Mouse (Mus musculus): ENCODE measurements around the gene Fibp. TPM values are rescaled to one million over a fixed set of nuclear protein-coding genes. Genes with fewer than 3 reads are reported as not detected.
A peak's percentile ranks its signal among the peaks of the same experiment; 100 is the strongest.

The Fibp gene
- polyA plus RNA-seq, 1 experiment = 143 TPM

GRCm38 (mm10) chr19:5425906-5426565 lies 34.4 kb upstream of the Fibp start:
- H3K27me3 ChIP-seq (ENCODE audit: control insufficient read depth, insufficient read depth, low read length) = no peaks in the 10 kb centered on the region
- H3K4me1 ChIP-seq (ENCODE audit: control insufficient read depth, insufficient read depth, insufficient read length, low read length) = peaks cover 17% of the 10 kb centered on the region
- H3K4me3 ChIP-seq (ENCODE audit: low read depth, low read length) = peak overlapping the region; percentile 79
- TF ChIP-seq CTCF (IDR thresholded peaks at IDR 0.05; ENCODE audit: extremely low read depth, insufficient read length, insufficient replicate concordance, low read depth, low read length) = no peak
- H3K36me3 ChIP-seq (ENCODE audit: control insufficient read depth, insufficient read depth, low read length) = peaks cover 24% of the 10 kb centered on the region
- peak overlapping the region; percentile 89; the same call in 1 of the 2 replicates for H3K27ac ChIP-seq (ENCODE audit: insufficient read depth, low read depth, low read length)
- WGBS = 77% methylated on average over 18 of the region's 18 CpGs

GRCm38 (mm10) chr19:5426640-5427290 lies 33.6 kb upstream of the Fibp start:
- WGBS = 86% methylated on average over 13 of the region's 13 CpGs
- Histone ChIP-seq H3K4me3 (ENCODE audit: low read depth, low read length) (no peak overlapping the region), H3K27ac (ENCODE audit: insufficient read depth, low read depth, low read length) (no peak overlapping the region), H3K36me3 (ENCODE audit: control insufficient read depth, insufficient read depth, low read length) (peaks cover 22% of the 10 kb centered on the region), H3K4me1 (ENCODE audit: control insufficient read depth, insufficient read depth, insufficient read length, low read length) (peaks cover 17% of the 10 kb centered on the region), H3K27me3 (ENCODE audit: control insufficient read depth, insufficient read depth, low read length) (no peaks in the 10 kb centered on the region)
- no peak for TF ChIP-seq CTCF (IDR thresholded peaks at IDR 0.05; ENCODE audit: extremely low read depth, insufficient read length, insufficient replicate concordance, low read depth, low read length)
- TF ChIP-seq POLR2A (IDR thresholded peaks at IDR 0.05; ENCODE audit: low read depth, low read length) = no peak

DNA sequence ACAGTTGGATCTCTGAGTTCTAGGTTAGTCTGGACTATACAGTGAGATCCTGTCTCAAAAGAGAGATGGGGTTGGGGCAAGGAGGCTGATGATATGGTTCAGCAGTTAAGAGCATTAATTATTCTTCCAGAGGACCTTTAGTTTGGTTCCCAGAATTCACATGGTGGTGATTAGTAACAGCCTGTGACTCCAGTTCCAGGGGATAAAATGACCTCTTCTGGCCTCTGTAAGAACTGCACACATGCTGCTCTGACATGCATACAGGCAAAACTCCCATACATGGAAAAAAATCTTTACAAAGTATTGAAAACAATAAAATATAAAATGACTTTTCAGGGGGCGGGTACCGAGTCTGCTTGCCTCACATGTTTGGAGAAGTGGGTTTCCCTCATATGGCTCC lies 32.3 kb upstream of the Fibp start:
- no peak overlapping the region for H3K4me3 ChIP-seq (ENCODE audit: low read depth, low read length)
- H3K27me3 ChIP-seq (ENCODE audit: control insufficient read depth, insufficient read depth, low read length) = no peaks in the 10 kb centered on the region
- H3K4me1 ChIP-seq (ENCODE audit: control insufficient read depth, insufficient read depth, insufficient read length, low read length) = peaks cover 17% of the 10 kb centered on the region
- peaks cover 11% of the 10 kb centered on the region; the same call in 1 of the 2 replicates for H3K36me3 ChIP-seq (ENCODE audit: control insufficient read depth, insufficient read depth, low read length)
- 87% methylated on average over 2 of the region's 2 CpGs for WGBS
- H3K27ac ChIP-seq (ENCODE audit: insufficient read depth, low read depth, low read length) = no peak overlapping the region
- no peak for TF ChIP-seq CTCF (IDR thresholded peaks at IDR 0.05; ENCODE audit: extremely low read depth, insufficient read length, insufficient replicate concordance, low read depth, low read length)
- no peak for TF ChIP-seq POLR2A (IDR thresholded peaks at IDR 0.05; ENCODE audit: low read depth, low read length)

DNA sequence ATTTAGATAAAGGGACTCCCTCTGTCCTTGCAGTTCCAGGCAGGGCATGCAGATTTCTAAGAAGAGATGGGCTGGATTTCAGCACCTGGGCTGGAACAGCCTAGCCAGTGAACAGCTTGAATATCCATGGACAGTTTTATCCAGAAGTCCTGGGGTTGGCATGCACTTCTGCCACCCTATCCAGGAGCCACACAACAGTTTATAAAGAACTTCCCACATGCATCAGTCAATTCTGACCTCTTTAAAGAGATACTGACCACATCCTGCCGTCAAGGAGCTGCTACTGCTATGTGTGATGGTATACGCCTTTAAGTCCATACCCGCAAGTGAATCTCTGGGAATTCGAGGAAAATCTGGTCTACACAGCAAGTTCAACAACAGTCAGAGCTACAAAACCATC lies 31.2 kb upstream of the Fibp start:
- Histone ChIP-seq H3K27me3 (ENCODE audit: control insufficient read depth, insufficient read depth, low read length) (no peaks in the 10 kb centered on the region), H3K4me1 (ENCODE audit: control insufficient read depth, insufficient read depth, insufficient read length, low read length) (peaks cover 20% of the 10 kb centered on the region), H3K4me3 (ENCODE audit: low read depth, low read length) (no peak overlapping the region), H3K36me3 (ENCODE audit: control insufficient read depth, insufficient read depth, low read length) (peaks cover 9% of the 10 kb centered on the region; the same call in 1 of the 2 replicates), H3K27ac (ENCODE audit: insufficient read depth, low read depth, low read length) (no peak overlapping the region)
- no peak for TF ChIP-seq POLR2A (IDR thresholded peaks at IDR 0.05; ENCODE audit: low read depth, low read length)
- TF ChIP-seq CTCF (IDR thresholded peaks at IDR 0.05; ENCODE audit: extremely low read depth, insufficient read length, insufficient replicate concordance, low read depth, low read length) = no peak
- WGBS = 73% methylated on average over 4 of the region's 4 CpGs

GRCm38 (mm10) chr19:5429806-5430205 lies 30.6 kb upstream of the Fibp start:
- H3K27ac ChIP-seq (ENCODE audit: insufficient read depth, low read depth, low read length) = no peak overlapping the region
- H3K4me3 ChIP-seq (ENCODE audit: low read depth, low read length) = no peak overlapping the region
- no peaks in the 10 kb centered on the region for H3K27me3 ChIP-seq (ENCODE audit: control insufficient read depth, insufficient read depth, low read length)
- peaks cover 20% of the 10 kb centered on the region for H3K4me1 ChIP-seq (ENCODE audit: control insufficient read depth, insufficient read depth, insufficient read length, low read length)
- TF ChIP-seq CTCF (IDR thresholded peaks at IDR 0.05; ENCODE audit: extremely low read depth, insufficient read length, insufficient replicate concordance, low read depth, low read length) (no peak), POLR2A (IDR thresholded peaks at IDR 0.05; ENCODE audit: low read depth, low read length) (no peak)
- H3K36me3 ChIP-seq (ENCODE audit: control insufficient read depth, insufficient read depth, low read length) = peaks cover 9% of the 10 kb centered on the region; the same call in 1 of the 2 replicates
- WGBS = 14% methylated on average over 8 of the region's 8 CpGs

GRCm38 (mm10) chr19:5430408-5430807 lies 30.0 kb upstream of the Fibp start:
- H3K4me1 ChIP-seq (ENCODE audit: control insufficient read depth, insufficient read depth, insufficient read length, low read length) = peaks cover 20% of the 10 kb centered on the region
- H3K27me3 ChIP-seq (ENCODE audit: control insufficient read depth, insufficient read depth, low read length) = no peaks in the 10 kb centered on the region
- 27% methylated on average over 1 of the region's 1 CpGs for WGBS
- peaks cover 9% of the 10 kb centered on the region; the same call in 1 of the 2 replicates for H3K36me3 ChIP-seq (ENCODE audit: control insufficient read depth, insufficient read depth, low read length)
- TF ChIP-seq CTCF (IDR thresholded peaks at IDR 0.05; ENCODE audit: extremely low read depth, insufficient read length, insufficient replicate concordance, low read depth, low read length) = no peak
- no peak for TF ChIP-seq POLR2A (IDR thresholded peaks at IDR 0.05; ENCODE audit: low read depth, low read length)
- no peak overlapping the region for H3K4me3 ChIP-seq (ENCODE audit: low read depth, low read length)
- no peak overlapping the region for H3K27ac ChIP-seq (ENCODE audit: insufficient read depth, low read depth, low read length)

GRCm38 (mm10) chr19:5431911-5432464 lies 28.4 kb upstream of the Fibp start:
- Histone ChIP-seq H3K4me3 (ENCODE audit: low read depth, low read length) (no peak overlapping the region), H3K4me1 (ENCODE audit: control insufficient read depth, insufficient read depth, insufficient read length, low read length) (peaks cover 9% of the 10 kb centered on the region), H3K27me3 (ENCODE audit: control insufficient read depth, insufficient read depth, low read length) (no peaks in the 10 kb centered on the region), H3K27ac (ENCODE audit: insufficient read depth, low read depth, low read length) (no peak overlapping the region), H3K36me3 (ENCODE audit: control insufficient read depth, insufficient read depth, low read length) (peaks cover 1% of the 10 kb centered on the region; the same call in 1 of the 2 replicates)
- no peak for TF ChIP-seq CTCF (IDR thresholded peaks at IDR 0.05; ENCODE audit: extremely low read depth, insufficient read length, insufficient replicate concordance, low read depth, low read length)
- no peak for TF ChIP-seq POLR2A (IDR thresholded peaks at IDR 0.05; ENCODE audit: low read depth, low read length)
- WGBS = 37% methylated on average over 4 of the region's 4 CpGs

All from small intestine, adult 2 months (tissue).